Mouse (Mus musculus) heart, postnatal 0 days (tissue): ENCODE measurements around the gene Poc1b.

ENCODE experiments used
- CTCF ChIP-seq: IDR thresholded peaks from 2 replicates; pipeline ENCODE4 v1.5.1; 2016; ENCODE audit warnings: antibody characterized with exemption, control low read depth, low read depth
- EP300 ChIP-seq: IDR thresholded peaks from 2 replicates; pipeline ENCODE4 v1.6.1; 2016; ENCODE audit warnings: antibody characterized with exemption, low read depth

DNA sequence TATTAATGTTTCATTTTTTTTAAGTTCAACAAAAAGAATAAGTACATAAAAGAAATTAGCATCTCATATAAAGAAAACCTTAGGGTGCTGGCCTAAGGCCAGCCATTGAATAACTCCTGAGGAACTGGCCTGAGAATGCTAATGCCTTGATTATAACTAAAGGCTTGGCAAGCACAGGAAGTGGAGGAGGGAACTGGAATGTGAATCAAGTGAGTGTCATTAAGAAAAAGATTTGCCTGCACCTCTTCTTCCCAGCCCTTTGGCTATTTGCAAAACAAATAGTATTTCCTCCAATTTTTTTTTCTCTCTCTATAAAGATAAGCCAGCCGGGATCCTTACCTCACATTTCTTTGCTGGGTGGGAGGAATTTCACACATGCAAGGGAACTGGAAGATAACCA lies 95.0 kb downstream of the Poc1b start:
- TF ChIP-seq CTCF = no peak
- 0 out of 2 replicates have a peak, but pooled peaks have one; percentile 56 for TF ChIP-seq EP300
